Mouse (Mus musculus) heart, postnatal 25 days (tissue): Measurements from ENCODE around the gene Iqgap2. TPM values are rescaled to one million over a fixed set of nuclear protein-coding genes. Genes with fewer than 3 reads are reported as not detected.

Experiments used
- DNase-seq: peaks from one replicate; pipeline ENCODE4 v3.0.0; 2022; ENCODE audit warnings: low spot score
- intact Hi-C: fragments of 180-260 bp; cut with DNase I; formaldehyde crosslinking; loops from one replicate; pipeline ENCODE4 v1.15.1; 2025
- total RNA-seq, 2 experiments: library from RNA; stranded (reverse); gene quantifications; 2 replicates each; pipeline ENCODE4 v1.2.3; 2021

Gene Iqgap2
- total RNA-seq, 2 experiments from 2014 or later = 3.0 TPM

- intact Hi-C loops = no loop called here
- no peak for DNase-seq
Measured at GRCm38 (mm10) chr13:95788631-95789376, 102.9 kb downstream of the Iqgap2 start.

GRCm38 (mm10) chr13:95782969-95783332, 108.8 kb downstream of the Iqgap2 start:
- intact Hi-C loops = no loop called here
- DNase-seq = no peak

- intact Hi-C loops = no loop called here
- DNase-seq = no peak
Measured at GRCm38 (mm10) chr13:95782311-95782968, 109.3 kb downstream of the Iqgap2 start.

- no peak for DNase-seq
- intact Hi-C loops = no loop called here
Measured at GRCm38 (mm10) chr13:95780038-95780437, 111.7 kb downstream of the Iqgap2 start.

GRCm38 (mm10) chr13:95779261-95779660, 112.5 kb downstream of the Iqgap2 start:
- intact Hi-C loops = loop anchor here (5.0 kb wide), 1 partner anchor 113 kb away; the partner anchor contains the start of gene Iqgap2
- no peak for DNase-seq

GRCm38 (mm10) chr13:95778761-95779161, 113.0 kb downstream of the Iqgap2 start:
- intact Hi-C loops = loop anchor here (5.0 kb wide), 1 partner anchor 114 kb away; the partner anchor contains the start of gene Iqgap2
- peak; percentile 3 for DNase-seq

GRCm38 (mm10) chr13:95777651-95778391, 113.9 kb downstream of the Iqgap2 start:
- DNase-seq = no peak
- intact Hi-C loops = loop anchor here (5.0 kb wide), 1 partner anchor 114 kb away; the partner anchor contains the start of gene Iqgap2

- no peak for DNase-seq
- intact Hi-C loops = loop anchor here (5.0 kb wide), 1 partner anchor 115 kb away; the partner anchor contains the start of gene Iqgap2
Measured at GRCm38 (mm10) chr13:95777237-95777636, 114.5 kb downstream of the Iqgap2 start.

GRCm38 (mm10) chr13:95774966-95775696, 116.6 kb downstream of the Iqgap2 start:
- no peak for DNase-seq
- intact Hi-C loops = loop anchor here (5.0 kb wide), 1 partner anchor 117 kb away; the partner anchor contains the start of gene Iqgap2

- DNase-seq = no peak
- intact Hi-C loops = no loop called here
Measured at GRCm38 (mm10) chr13:95765017-95765416, 126.7 kb downstream of the Iqgap2 start.

- intact Hi-C loops = no loop called here
- DNase-seq = no peak
Measured at GRCm38 (mm10) chr13:95763876-95764517, 127.7 kb downstream of the Iqgap2 start.

- no peak for DNase-seq
- intact Hi-C loops = no loop called here
Measured at GRCm38 (mm10) chr13:95759810-95760209, 131.9 kb downstream of the Iqgap2 start.

GRCm38 (mm10) chr13:95754285-95754684, 137.4 kb downstream of the Iqgap2 start:
- DNase-seq = no peak
- intact Hi-C loops = no loop called here

- intact Hi-C loops = no loop called here
- no peak for DNase-seq
Measured at GRCm38 (mm10) chr13:95752386-95752785, 139.3 kb downstream of the Iqgap2 start.

GRCm38 (mm10) chr13:95747541-95747940, 144.2 kb downstream of the Iqgap2 start:
- DNase-seq = no peak
- intact Hi-C loops = no loop called here

GRCm38 (mm10) chr13:95747101-95747500, 144.6 kb downstream of the Iqgap2 start:
- DNase-seq = no peak
- intact Hi-C loops = no loop called here

- intact Hi-C loops = no loop called here
- DNase-seq = no peak
Measured at GRCm38 (mm10) chr13:95746509-95746908, 145.2 kb downstream of the Iqgap2 start.

- intact Hi-C loops = no loop called here
- DNase-seq = no peak
Measured at GRCm38 (mm10) chr13:95745451-95745850, 146.3 kb downstream of the Iqgap2 start.

- intact Hi-C loops = no loop called here
- DNase-seq = no peak
Measured at GRCm38 (mm10) chr13:95742881-95743466, 148.7 kb downstream of the Iqgap2 start.
